Mouse (Mus musculus): ENCODE measurements around the gene Agl. TPM values are rescaled to one million over a fixed set of nuclear protein-coding genes. Genes with fewer than 3 reads are reported as not detected.
A peak's percentile ranks its signal among the peaks of the same experiment; 100 is the strongest.

Gene Agl
- 121 and 135 TPM in 2 replicates for polyA plus RNA-seq (2014; fragmentation: Nextera tagmentation; extraction: Ambion mirVana)

DNA sequence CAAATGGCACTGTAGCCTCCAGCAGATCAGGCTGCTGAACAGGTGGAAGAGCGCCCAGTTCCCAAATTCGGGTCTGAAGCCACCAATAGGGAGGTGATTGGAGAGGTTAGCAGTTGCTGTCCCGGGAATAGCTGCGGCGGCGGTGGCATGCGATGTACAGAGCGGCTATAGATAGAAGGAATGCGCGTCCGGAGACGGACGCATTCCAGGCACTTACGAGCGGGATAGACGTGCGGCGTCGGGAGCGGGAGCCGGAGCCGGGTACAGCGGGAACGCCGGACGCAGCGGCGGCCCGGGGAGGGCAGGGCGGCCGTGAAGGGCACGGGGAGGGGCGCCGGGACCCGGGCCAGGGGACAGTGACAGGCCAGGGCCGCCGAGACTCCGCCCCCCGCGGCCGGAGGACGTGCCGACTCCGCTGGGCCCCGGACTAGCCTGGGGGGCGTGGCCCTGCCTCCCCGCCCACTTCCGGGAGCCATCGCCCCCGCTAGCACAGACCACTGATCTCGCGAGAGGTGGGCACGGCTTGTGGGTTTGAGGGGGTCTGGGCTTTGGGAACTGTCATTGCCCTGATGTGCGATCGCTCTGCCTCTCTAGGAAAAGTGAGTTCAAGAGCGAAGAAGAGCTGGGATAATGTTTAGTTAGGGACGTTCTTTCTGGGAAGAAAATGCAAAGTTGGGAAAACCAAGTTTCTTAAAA is at the start of gene Agl:
TSS of gene Agl (minus strand) at position 356 of the 696 bp plus-strand sequence.
- H3K4me1 ChIP-seq (ENCODE audit: control insufficient read depth in 2 of 2, insufficient read depth in 2 of 2, low read length in 2 of 2) = peaks cover 3 to 19% of the 10 kb centered on the region in 2 experiments
- peak; percentile 99 for ATAC-seq (ENCODE audit: insufficient number of reproducible peaks, insufficient read depth, low FRiP score, low read depth)
- no peaks in the 10 kb centered on the region for H3K27me3 ChIP-seq (ENCODE audit: control insufficient read depth, insufficient read depth, low read length)
- H3K4me3 ChIP-seq (ENCODE audit: control insufficient read depth in 1 of 2, insufficient read depth in 1 of 2, low read depth in 1 of 2, low read length in 2 of 2) = peak within 1 kb of the TSS; percentile 68 to 75
- H3K36me3 ChIP-seq (ENCODE audit: control insufficient read depth, insufficient read depth, low read length) = peaks cover 25% of the 10 kb centered on the region
- peak within 1 kb of the TSS; percentile 100 for H3K27ac ChIP-seq (replicated peaks in 1 of 2; ENCODE audit: control insufficient read depth in 1 of 2, insufficient read depth in 1 of 2, low read depth in 2 of 2, low read length in 2 of 2)
- H3K4me2 ChIP-seq (ENCODE audit: low read length) = peak within 1 kb of the TSS; percentile 67
- under 1% methylated on average over 56 of the region's 57 CpGs for WGBS
- no peaks in the 10 kb centered on the region for H3K9me3 ChIP-seq (ENCODE audit: control insufficient read depth, low read length)
- H3K9ac ChIP-seq (ENCODE audit: low read length) = peak within 1 kb of the TSS; percentile 90

DNA sequence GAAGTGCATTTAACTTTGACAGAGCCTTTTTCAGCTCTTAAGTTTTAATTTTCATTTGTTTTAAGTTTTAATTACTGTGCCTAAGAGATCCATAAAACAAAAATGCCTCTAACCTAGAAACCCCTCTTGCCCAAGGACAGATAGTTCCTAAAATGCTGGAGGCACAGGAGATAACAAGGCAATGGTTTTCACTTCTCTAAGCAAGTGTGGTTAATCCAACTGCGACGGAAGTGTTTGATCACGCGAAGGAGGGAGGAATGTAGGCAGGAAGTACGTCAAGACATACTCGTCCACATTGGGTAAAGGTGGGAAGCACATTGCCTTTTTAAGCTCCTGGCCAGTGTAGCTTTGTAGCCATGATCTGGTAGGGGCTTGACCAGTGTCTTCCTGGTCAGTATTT is 49.6 kb upstream of the Agl start:
- no peak overlapping the region for H3K4me3 ChIP-seq (ENCODE audit: control insufficient read depth in 1 of 2, insufficient read depth in 1 of 2, low read depth in 1 of 2, low read length in 2 of 2)
- no peak for ATAC-seq (ENCODE audit: insufficient number of reproducible peaks, insufficient read depth, low FRiP score, low read depth)
- H3K36me3 ChIP-seq (ENCODE audit: control insufficient read depth, insufficient read depth, low read length) = no peaks in the 10 kb centered on the region
- no peaks in the 10 kb centered on the region for H3K9me3 ChIP-seq (ENCODE audit: control insufficient read depth, low read length)
- H3K4me2 ChIP-seq (ENCODE audit: low read length) = no peak overlapping the region
- 71% methylated on average over 6 of the region's 6 CpGs for WGBS
- no peak overlapping the region for H3K9ac ChIP-seq (ENCODE audit: low read length)
- no peak overlapping the region for H3K27ac ChIP-seq (replicated peaks in 1 of 2; ENCODE audit: control insufficient read depth in 1 of 2, insufficient read depth in 1 of 2, low read depth in 2 of 2, low read length in 2 of 2)
- no peaks in the 10 kb centered on the region for H3K4me1 ChIP-seq (ENCODE audit: control insufficient read depth in 2 of 2, insufficient read depth in 2 of 2, low read length in 2 of 2)
- H3K27me3 ChIP-seq (ENCODE audit: control insufficient read depth, insufficient read depth, low read length) = no peaks in the 10 kb centered on the region

DNA sequence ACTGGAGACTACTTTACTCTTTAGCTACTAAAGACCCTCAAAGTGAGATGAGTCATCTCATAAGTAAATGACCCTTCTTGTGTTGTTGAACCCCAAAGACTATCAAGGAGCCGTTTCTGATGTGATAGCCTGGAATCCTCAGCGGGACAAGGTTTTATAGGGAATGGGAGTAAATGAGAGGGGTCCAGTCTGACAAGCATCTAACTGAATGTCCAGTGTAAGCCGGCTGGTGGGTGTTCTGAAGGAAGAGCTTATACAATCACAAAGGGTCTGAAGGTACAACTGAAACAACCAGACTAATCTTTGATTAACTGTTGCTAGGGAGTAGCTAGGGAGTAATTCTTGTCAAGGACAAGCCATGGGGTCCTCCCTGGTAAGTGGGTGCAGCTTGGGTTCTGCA is 44.5 kb upstream of the Agl start:
- Histone ChIP-seq H3K4me2 (ENCODE audit: low read length) (no peak overlapping the region), H3K9ac (ENCODE audit: low read length) (no peak overlapping the region), H3K27ac (replicated peaks in 1 of 2; ENCODE audit: control insufficient read depth in 1 of 2, insufficient read depth in 1 of 2, low read depth in 2 of 2, low read length in 2 of 2) (no peak overlapping the region), H3K4me3 (ENCODE audit: control insufficient read depth in 1 of 2, insufficient read depth in 1 of 2, low read depth in 1 of 2, low read length in 2 of 2) (no peak overlapping the region), H3K27me3 (ENCODE audit: control insufficient read depth, insufficient read depth, low read length) (no peaks in the 10 kb centered on the region), H3K9me3 (ENCODE audit: control insufficient read depth, low read length) (no peaks in the 10 kb centered on the region), H3K36me3 (ENCODE audit: control insufficient read depth, insufficient read depth, low read length) (no peaks in the 10 kb centered on the region), H3K4me1 (ENCODE audit: control insufficient read depth in 2 of 2, insufficient read depth in 2 of 2, low read length in 2 of 2) (no peaks in the 10 kb centered on the region)
- 84% methylated on average over 3 of the region's 3 CpGs for WGBS
- no peak for ATAC-seq (ENCODE audit: insufficient number of reproducible peaks, insufficient read depth, low FRiP score, low read depth)

DNA sequence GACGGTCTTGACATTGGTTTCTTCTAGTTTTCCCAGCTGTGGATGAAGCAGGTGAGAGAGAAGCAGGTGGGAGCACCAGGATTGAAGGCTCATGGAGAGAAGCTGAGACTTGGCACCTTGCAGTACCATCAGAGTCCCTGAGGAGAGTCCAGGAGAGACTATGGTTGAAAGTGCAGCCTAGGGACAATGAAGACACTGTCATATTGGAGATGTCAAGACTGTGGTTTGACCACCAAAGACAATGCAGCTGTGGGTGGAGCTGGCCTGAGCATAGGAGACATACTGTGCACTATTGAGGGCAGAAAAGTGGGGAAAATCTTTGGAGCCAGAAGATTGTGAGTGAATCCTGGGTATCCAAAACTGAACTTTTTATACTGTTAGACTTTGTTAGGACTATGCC is 42.4 kb upstream of the Agl start:
- H3K4me2 ChIP-seq (ENCODE audit: low read length) = no peak overlapping the region
- no peak overlapping the region for H3K4me3 ChIP-seq (ENCODE audit: control insufficient read depth in 1 of 2, insufficient read depth in 1 of 2, low read depth in 1 of 2, low read length in 2 of 2)
- 76% methylated on average over 1 of the region's 1 CpGs for WGBS
- no peak for ATAC-seq (ENCODE audit: insufficient number of reproducible peaks, insufficient read depth, low FRiP score, low read depth)
- no peak overlapping the region for H3K9ac ChIP-seq (ENCODE audit: low read length)
- H3K36me3 ChIP-seq (ENCODE audit: control insufficient read depth, insufficient read depth, low read length) = no peaks in the 10 kb centered on the region
- H3K9me3 ChIP-seq (ENCODE audit: control insufficient read depth, low read length) = no peaks in the 10 kb centered on the region
- H3K27me3 ChIP-seq (ENCODE audit: control insufficient read depth, insufficient read depth, low read length) = no peaks in the 10 kb centered on the region
- H3K4me1 ChIP-seq (ENCODE audit: control insufficient read depth in 2 of 2, insufficient read depth in 2 of 2, low read length in 2 of 2) = no peaks in the 10 kb centered on the region; a peak in 1 of 4 replicates
- no peak overlapping the region for H3K27ac ChIP-seq (replicated peaks in 1 of 2; ENCODE audit: control insufficient read depth in 1 of 2, insufficient read depth in 1 of 2, low read depth in 2 of 2, low read length in 2 of 2)

DNA sequence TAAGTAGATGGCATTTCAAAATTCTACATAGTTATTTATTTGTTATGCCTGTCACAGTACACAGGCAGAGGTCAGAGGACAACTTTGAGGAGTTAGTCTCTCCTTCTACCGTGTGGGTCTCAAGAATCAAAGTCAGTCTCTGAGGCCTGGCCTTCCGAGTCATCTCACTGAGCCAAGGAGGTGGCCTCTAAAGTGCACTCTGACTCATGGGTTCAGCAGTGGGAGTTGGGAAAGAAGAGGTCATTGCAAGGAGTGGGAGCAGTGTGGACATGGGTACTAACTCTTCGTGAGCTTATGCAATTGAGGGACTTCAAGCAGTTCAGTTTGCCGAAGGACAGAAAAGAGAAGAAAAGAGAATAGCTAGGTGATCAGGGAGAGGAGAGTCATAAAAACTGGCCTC is 41.0 kb upstream of the Agl start:
- Histone ChIP-seq H3K9ac (ENCODE audit: low read length) (no peak overlapping the region), H3K27ac (replicated peaks in 1 of 2; ENCODE audit: control insufficient read depth in 1 of 2, insufficient read depth in 1 of 2, low read depth in 2 of 2, low read length in 2 of 2) (no peak overlapping the region), H3K4me1 (ENCODE audit: control insufficient read depth in 2 of 2, insufficient read depth in 2 of 2, low read length in 2 of 2) (no peaks in the 10 kb centered on the region; a peak in 1 of 4 replicates), H3K36me3 (ENCODE audit: control insufficient read depth, insufficient read depth, low read length) (no peaks in the 10 kb centered on the region), H3K4me3 (ENCODE audit: control insufficient read depth in 1 of 2, insufficient read depth in 1 of 2, low read depth in 1 of 2, low read length in 2 of 2) (no peak overlapping the region), H3K9me3 (ENCODE audit: control insufficient read depth, low read length) (no peaks in the 10 kb centered on the region), H3K27me3 (ENCODE audit: control insufficient read depth, insufficient read depth, low read length) (no peaks in the 10 kb centered on the region), H3K4me2 (ENCODE audit: low read length) (no peak overlapping the region)
- ATAC-seq (ENCODE audit: insufficient number of reproducible peaks, insufficient read depth, low FRiP score, low read depth) = no peak
- 80% methylated on average over 4 of the region's 4 CpGs for WGBS

DNA sequence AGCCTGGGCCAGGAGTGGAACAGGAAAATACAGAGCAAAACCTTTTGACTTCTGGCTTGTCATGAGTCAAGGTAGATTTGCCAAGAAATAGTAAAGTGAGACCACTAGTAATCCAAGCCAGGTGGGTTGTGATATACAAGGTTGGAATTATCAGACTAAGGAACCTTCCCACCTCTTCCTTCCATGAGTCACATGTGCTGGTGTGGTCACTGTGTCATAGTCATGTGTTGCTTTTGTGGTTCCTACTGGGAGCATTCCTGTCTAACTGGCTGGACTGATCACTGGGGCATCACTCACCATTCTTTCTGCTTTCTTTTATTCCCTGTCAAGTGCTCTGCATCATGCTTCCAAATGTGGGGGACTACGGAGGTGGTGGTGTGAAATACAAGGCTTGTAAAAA is 40.1 kb upstream of the Agl start:
- Histone ChIP-seq H3K9me3 (ENCODE audit: control insufficient read depth, low read length) (no peaks in the 10 kb centered on the region), H3K4me3 (ENCODE audit: control insufficient read depth in 1 of 2, insufficient read depth in 1 of 2, low read depth in 1 of 2, low read length in 2 of 2) (no peak overlapping the region), H3K4me2 (ENCODE audit: low read length) (no peak overlapping the region), H3K27me3 (ENCODE audit: control insufficient read depth, insufficient read depth, low read length) (no peaks in the 10 kb centered on the region), H3K4me1 (ENCODE audit: control insufficient read depth in 2 of 2, insufficient read depth in 2 of 2, low read length in 2 of 2) (no peaks in the 10 kb centered on the region; a peak in 1 of 4 replicates), H3K36me3 (ENCODE audit: control insufficient read depth, insufficient read depth, low read length) (no peaks in the 10 kb centered on the region), H3K9ac (ENCODE audit: low read length) (no peak overlapping the region), H3K27ac (replicated peaks in 1 of 2; ENCODE audit: control insufficient read depth in 1 of 2, insufficient read depth in 1 of 2, low read depth in 2 of 2, low read length in 2 of 2) (no peak overlapping the region)
- WGBS = 88% methylated on average over 1 of the region's 1 CpGs
- no peak for ATAC-seq (ENCODE audit: insufficient number of reproducible peaks, insufficient read depth, low FRiP score, low read depth)

DNA sequence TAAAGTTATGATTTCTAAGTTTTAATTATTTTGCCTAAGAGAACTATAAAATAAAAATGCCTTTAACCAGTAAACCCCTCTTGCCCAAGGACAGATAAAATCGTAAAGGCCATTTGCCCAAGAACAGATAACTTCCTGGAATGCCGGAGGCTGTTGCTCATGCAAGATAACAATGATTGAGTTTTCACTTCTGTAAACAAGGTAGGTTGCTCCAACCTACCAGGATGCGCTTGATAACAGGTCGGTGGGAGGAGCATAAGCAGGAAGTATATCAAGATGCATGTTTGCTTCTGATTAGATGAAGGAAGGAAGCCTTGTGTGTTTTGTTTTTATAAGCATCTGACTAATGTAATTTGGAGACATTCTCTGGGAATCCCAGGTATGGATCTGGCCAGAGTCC is 38.1 kb upstream of the Agl start:
- 46% methylated on average over 4 of the region's 4 CpGs for WGBS
- ATAC-seq (ENCODE audit: insufficient number of reproducible peaks, insufficient read depth, low FRiP score, low read depth) = no peak
- Histone ChIP-seq H3K4me2 (ENCODE audit: low read length) (no peak overlapping the region), H3K27ac (replicated peaks in 1 of 2; ENCODE audit: control insufficient read depth in 1 of 2, insufficient read depth in 1 of 2, low read depth in 2 of 2, low read length in 2 of 2) (no peak overlapping the region), H3K4me1 (ENCODE audit: control insufficient read depth in 2 of 2, insufficient read depth in 2 of 2, low read length in 2 of 2) (no peaks in the 10 kb centered on the region; a peak in 1 of 4 replicates), H3K4me3 (ENCODE audit: control insufficient read depth in 1 of 2, insufficient read depth in 1 of 2, low read depth in 1 of 2, low read length in 2 of 2) (no peak overlapping the region), H3K9me3 (ENCODE audit: control insufficient read depth, low read length) (no peaks in the 10 kb centered on the region), H3K36me3 (ENCODE audit: control insufficient read depth, insufficient read depth, low read length) (no peaks in the 10 kb centered on the region), H3K27me3 (ENCODE audit: control insufficient read depth, insufficient read depth, low read length) (no peaks in the 10 kb centered on the region), H3K9ac (ENCODE audit: low read length) (no peak overlapping the region)
